Mouse (Mus musculus): Measurements from ENCODE around the gene Bptf.
"Not testable (repeated sequence)": the region's sequence is repeated elsewhere in the genome, so short reads cannot be mapped to it uniquely, and the experiment has no call there.

Gene Bptf

DNA sequence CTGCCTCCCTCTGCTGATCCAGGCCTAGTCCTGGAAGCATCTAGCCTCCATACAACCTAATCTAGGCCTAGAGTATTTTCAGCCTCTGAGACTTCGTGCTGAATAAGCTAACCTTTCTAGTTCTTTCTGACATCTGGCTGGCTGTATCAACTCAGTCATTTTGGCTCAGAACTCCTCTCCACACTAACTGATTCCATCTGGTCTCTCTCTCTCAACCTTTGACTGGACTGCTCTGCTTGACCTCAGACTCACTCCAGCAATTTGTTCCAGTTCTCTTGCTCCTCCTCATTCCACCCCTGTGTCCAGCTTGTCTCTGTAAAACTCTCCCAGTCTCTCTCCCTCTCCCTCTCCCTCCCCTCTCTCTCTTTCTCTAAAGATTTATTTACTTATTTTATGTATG, 115.0 kb downstream of the Bptf start:
- DNase-seq, result no peak

DNA sequence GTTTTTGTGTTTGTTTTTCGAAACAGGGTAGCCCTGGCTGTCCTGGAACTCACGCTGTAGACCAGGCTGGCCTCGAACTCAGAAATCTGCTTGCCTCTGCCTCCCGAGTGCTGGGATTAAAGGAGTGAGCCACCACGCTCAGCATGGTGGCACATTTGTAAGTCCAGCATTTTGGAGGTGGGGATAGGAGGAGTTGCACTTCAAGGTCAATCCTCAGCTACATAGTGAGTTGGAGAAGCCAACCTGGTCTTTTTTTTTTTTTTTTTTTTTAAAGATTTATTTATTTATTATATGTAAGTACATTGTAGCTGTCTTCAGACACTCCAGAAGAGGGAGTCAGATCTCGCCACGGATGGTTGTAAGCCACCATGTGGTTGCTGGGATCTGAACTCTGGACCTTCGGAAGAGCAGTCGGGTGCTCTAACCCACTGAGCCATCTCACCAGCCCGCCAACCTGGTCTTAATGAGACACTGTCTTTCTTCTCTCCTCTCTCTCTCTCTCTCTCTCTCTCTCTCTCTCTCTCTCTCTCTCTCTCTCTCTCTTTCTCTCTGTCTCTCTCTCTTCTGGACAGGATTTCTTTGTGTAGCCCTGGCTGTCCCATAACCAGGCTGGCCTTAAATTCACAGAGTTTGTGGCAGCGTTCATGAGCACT, 116.3 kb downstream of the Bptf start:
- not testable (repeated sequence) for DNase-seq

DNA sequence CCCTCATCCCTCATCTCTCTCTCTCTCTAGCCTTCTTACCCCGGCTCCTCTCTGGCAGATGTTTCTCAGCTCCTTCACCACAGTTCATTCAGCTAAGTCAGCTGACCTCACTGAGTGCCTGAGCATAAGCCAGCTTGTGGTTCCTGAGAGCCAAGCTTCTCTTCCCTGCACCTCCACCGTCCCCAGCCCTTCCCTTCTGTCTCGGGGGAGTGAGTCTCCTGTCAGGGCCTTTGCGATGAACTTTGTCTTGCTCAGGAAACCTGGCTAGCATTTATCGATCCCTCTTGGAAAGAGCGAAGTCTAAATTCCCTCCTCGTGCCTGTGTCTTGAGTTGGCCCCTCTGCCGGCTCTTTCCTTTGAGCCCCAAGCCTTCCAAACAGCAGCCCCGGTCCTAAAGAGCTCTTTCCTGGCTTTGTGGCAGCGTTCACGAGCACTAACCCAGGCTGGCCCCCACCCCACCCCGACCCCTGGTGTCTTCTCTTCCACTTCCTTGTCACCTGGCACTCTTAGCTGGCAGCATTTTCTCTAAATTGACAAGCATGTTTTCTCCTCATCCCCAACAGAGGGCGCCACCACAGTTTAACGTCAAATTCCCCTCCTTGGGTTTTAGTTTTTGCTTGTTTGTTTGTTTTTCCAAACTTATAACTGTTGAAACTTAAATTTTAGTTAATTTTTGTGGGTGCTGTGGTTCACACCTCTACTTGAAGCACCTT, 117.2 kb downstream of the Bptf start:
- DNase-seq, result no peak

DNA sequence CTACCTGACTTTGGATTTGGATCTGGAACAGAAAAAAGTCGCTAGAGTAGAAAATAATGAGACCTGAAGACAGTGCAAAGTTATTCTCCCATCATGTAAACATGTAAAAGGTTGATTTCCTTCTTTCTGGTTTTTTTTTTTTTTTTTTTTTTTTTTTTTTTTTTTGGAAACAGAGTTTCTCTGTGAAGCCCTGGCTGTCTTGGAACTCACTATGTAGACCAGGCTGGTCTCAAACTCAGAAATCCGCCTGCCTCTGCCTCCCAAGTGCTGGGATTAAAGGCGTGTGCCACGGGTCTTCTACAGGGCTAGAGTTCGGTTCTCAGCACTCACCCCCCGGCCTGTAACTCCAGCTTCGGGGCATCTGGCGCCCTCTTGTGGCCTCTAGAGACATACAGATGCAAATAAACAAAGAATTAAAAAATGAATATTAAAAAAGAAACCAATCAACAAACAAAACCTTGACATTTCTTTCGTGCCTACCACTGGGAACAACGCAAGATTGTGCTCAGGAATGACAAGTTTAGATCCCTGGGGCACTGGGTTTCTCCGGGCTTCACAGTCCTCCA, 117.8 kb downstream of the Bptf start:
- DNase-seq, result no peak

DNA sequence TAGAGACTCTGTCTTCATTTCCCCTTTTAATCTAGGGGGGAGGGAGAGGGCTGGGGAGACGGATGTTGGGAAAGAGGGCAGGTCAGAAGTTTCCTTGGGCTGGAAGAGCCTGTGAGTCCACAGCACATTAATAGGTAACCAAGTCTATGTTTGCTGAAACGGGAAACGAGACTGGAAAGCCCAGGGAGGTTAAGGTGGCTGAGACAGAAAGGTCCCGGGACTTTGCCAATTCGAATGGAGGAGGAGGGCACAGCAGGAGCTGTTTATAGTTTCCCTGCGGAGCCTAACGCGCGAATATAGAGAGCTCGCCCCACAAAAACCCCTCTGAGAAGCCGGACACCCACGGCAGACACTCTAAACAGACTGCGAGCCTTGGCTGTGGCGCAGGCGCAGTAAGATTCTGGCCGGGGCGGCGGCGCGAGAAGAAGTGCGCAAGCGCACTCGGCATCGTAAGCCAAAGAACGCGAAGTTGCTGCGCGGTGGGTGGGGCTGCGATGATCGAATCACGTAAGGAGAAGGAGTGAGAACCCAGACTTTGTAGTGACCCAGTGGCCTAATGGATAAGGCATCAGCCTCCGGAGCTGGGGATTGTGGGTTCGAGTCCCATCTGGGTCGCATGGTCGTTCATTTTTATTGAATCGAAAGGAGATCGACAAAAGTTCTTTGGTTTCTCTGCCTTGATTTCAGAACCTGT, 119.5 kb downstream of the Bptf start:
- DNase-seq, result peak; percentile 99

DNA sequence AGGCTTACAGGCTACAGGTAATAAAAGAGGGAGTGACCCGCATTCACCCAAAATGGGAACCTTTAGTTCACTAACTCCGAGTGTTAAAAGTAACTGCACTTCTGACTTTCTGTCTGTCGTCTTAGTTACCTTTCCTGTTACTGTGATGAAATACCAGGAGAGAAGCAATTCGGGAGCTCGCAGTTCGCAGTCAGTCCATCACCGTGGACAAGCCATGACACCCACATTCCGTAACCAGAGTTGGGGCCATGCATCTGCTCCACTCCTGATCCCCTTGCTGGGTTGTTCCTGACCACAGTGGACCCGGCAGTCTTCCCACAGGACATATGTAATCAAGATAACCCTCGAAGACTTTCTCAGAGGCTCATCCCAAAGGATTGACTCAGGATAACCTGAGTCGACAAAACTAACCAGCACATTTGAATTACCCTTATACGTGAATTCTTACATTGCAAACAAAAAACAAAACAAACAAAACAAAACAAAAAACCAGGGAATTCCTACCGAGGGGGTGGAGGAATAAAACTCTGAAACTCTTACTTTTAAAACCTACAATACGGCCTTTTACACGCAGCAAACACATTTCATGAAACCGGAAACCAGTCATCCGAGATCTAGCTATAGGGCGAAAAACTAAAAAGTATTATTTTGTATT, 120.1 kb downstream of the Bptf start:
- no peak for DNase-seq

DNA sequence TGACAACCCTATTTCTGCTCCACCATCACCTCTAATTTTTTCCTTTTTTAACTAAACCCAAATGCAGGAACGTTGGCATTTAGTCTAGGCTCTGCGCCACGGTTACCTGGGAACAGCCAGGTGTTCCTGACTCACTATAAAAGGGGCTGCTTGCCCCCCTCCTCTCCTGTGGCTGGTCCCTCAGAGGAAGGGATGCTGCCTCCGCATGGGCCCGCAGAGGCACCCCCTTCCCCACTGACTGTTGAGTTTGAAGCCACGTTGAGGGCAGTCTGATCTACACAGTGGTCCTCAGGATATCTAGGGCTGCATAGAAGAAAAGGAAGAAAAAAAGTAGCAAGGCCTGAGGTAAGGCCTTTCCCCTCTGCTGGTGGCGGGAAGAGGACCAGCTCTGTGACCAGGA, 120.8 kb downstream of the Bptf start:
- peak; percentile 48 for DNase-seq

DNA sequence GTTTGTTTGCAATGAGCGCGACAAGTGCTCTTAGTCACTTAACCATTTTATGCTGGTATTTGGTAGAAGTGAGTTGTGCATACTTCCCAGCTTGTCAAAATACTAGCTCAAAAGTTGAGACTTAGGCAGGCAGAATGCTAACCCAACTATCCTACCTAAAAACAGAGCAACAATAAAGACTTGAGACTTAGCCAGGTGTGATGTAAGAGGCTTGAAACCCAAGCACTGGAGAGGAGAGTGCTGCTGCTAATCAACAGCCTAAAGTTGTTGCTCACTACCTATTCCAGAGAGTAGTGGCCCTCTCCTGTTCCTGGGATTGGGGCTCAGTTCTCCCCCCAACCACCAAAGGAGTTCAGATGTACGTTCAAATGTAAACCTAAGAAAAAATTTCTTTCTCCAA, 121.5 kb downstream of the Bptf start:
- DNase-seq, result no peak

DNA sequence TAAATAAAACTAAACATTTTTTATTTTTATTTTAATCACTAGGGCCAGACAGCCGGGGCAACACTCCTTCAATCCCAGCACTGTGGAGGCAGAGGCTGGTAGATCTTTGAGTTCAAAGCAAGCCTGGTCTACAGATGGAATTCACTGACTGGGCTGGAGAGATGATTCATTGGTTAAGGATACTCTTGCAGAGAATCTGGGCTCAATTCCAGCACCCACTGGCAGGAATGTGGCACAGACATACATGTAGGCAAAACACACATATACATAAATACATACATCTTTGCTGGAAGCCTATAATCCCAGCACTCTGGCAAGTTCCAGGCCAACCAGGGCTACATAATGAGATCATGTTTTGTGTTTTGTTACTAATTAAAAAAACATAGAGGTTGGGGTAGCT, 126.4 kb downstream of the Bptf start:
- no peak for DNase-seq

DNA sequence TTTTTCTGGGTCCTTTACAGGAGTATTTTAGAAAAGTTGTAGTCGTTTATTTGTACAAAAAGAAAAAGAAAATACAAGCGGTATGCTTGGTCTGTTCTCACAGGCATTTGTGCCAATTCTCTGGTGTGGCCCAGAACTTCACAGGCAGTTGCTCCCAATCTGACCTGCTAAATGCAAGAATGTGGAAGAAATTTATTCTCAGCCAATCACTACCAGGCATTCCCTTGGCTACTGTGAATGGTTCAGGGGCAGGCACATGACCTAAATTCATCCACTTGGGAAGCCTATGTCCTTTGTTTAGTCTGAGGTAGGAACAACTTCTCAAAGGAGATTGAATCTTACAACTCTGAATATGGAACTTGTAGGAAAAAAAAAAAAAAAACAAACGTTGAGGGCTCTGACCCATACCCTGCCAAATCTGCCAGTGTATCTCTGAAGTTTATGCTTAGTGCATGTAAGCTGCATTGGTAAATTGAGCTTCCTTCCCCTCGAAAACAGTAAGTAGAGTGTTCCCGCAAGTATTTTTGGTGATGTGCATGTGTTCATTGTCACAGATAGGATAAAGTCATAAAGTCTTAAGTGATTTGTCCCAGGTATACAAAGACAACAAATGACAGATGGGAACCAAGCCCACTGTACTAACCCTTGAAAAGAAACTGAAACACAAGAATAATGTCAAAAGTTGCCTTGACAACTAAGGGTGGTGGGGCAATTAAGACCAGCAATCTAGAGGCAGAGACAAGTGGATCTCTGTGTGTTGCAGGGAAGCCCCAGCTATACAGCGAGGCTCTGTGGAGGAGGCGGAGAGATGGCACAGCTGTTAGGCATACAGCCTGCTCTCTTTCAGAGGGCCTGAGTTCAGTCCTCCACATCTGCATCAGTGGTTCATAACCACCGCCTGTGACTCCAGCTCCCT, 129.9 kb downstream of the Bptf start:
- DNase-seq, result no peak

DNA sequence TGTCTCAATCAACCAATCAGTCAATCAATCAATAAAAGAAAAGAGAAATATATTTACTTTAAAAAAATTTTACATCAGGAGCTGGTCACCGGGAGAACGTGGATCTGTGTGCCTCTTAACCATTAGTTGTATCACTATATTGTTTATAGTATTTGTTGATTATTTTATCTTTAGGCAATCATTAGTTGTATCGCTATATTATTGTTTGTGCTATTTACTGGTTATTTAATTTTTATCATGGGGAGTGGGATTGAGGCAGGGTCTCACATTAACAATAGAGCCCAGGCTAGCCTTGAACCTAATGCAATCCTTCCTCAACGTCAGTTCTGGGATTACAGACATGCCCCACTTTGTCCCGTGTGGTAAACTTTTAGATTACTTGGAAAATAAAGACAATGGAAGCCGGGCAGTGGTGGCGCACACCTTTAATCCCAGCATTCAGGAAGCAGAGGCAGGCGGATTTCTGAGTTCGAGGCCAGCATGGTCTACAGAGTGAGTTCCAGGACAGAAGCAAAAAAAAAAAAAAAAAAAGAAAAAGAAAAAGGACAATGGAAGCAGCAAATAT, 131.9 kb downstream of the Bptf start:
- DNase-seq, result no peak

DNA sequence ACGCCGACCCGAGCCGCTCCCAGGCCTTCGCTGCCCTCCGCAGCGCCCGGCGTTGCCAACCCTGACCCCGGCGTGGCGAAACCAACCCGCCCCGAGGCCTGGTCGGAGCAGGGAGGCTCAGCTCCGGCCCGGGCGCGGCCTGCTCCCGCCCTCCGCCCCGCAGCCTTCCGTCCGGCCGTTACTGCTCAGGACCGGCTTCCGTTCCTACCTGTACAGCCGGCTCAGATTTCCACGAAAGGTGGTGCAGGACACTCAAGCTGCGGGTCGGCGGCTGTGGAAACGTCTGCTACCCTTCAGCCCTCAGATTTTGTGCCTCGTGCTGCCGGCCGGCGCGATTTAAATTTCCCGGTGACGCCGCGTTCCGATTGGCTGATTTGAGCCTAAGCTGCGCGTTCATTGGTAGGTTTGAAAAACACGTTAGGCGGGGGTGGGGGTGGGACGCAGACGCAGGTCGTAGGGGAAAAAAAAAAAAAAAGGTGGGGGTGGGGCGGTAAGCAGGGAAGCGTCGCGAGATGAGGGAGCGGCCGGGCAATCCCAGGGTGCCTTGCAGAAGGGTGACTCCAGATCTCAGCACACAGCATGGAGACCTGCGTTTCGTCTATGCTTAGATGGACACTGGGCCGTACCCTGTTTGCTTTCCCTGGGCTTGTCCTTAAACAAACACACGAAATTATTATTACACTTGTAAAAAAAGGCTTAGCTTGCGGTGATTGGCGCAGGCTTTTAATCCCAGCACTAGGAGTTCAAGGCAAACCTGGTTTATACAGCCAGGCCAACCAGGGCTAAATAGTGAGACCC, 132.6 kb downstream of the Bptf start, which contains the start of gene Kpna2:
TSS of gene Kpna2 (minus strand) at position 391 of the 798 bp plus-strand sequence.
- DNase-seq, result peak; percentile 89

DNA sequence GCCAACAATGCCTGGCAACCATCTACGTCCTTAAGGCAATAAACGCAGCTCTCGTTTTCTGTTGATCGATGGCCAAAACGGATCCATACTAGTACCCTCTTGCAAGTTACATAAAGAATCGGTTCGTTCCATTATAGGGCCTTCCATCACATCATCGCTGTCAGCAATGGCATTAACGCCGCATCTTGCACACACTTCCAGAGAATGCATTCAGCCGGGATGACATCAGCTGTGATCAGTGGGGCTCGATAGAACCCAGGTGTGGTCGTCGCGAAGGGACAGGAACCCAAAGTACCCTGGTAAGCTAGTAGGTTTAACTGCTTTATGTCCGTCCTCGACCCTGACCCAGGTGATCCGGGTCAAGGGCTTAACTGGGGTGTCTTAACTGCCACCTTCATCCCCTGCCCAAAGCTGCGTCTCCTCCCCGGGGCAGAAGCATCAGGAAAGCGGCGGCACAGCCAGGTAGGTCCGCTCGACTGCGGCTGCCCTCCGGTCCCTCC, 133.2 kb downstream of the Bptf start:
- peak; percentile 49 for DNase-seq

DNA sequence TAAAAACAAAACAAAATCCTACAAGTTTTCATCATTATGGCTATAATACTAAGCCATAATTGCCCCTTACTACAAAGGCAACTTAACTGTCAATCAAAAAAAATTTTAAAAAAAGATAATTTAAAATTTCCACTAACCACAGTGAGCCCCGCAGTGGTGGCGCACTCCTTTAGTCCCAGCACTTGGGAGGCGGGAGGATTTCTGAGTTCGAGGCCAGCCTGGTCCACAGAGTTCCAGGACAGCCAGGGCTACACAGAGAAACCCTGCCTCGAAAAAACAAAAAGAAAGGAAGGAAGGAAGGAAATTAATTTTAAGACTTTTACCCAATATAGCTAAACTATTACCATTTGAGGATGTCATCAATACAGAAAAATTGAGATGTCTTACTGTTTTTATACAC, 134.0 kb downstream of the Bptf start:
- DNase-seq, result no peak

DNA sequence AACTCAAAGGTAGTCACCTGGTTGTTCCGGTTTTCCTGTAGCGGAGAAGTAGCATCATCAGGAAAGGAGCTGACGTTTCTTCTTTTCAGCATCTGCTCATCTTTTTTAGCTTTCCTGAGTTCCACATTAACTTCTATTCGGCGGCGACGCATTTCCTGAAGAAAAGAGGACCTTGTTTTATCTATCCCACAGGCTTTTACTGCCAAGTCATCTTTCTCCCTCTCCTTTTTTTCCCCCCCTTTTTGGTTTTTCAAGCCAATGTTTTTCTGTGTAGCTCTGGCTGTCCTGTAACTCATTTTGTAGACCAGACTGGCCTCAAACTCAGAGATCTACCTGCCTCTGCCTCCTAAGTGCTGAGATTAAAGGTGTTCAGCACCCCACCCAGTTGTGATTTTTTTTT, 135.4 kb downstream of the Bptf start:
- not testable (repeated sequence) for DNase-seq

DNA sequence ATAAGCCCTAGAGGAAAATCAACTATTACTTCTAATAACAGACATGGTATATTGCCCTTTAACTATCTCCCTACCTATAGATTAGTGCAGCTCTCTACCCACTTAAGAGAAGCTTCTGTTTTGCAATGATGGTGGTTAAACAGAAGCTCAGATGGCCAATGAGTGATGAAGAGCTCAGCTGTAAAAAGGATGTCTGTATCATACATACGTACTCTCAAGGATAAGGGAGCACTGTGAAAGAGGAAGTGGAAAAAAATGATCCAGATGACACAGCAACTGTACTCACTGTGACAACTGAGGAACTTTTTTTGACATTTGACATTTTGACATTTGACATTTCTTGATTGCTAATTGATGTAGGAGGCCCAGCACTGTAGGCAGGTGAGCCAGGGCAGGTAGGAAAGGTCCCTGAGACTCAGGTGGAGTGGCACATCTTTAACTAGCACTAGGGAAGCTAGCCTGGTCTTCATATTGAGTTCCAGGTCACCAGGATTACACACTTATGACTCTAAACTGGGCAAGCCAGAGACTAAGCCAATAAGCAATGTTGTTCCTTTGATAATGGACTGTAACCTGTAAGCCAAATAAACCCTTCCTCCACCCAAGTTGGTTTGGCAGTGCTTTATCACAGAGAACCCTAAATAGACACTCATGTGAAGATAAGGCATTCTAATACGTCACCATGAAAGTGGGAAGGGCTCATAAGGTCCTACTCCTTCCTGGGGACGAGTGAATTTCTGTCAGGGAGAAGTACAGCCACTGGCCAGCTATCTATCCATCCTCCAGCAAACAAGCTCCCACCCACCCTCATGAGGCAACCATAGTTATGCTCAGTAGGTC, 137.5 kb downstream of the Bptf start:
- DNase-seq, result no peak

DNA sequence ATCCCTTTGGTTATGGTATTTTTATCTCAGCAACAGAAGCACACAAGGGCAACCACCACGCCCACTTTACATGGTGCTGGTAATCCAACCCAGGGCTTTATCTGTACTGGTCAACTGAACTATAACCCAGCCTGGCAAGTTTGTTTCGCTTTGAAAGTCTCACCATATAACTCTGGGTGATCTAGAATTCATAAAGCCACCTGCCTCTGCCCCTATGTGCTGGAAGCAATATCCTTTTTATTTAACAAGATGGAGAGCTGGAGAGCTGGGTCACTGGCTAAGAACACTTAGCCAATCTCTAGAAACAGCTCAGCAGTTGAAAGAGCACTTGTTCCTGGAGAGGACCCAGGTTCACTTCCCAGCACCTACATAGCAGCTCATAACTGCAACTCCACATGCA, 144.5 kb downstream of the Bptf start:
- no peak for DNase-seq

DNA sequence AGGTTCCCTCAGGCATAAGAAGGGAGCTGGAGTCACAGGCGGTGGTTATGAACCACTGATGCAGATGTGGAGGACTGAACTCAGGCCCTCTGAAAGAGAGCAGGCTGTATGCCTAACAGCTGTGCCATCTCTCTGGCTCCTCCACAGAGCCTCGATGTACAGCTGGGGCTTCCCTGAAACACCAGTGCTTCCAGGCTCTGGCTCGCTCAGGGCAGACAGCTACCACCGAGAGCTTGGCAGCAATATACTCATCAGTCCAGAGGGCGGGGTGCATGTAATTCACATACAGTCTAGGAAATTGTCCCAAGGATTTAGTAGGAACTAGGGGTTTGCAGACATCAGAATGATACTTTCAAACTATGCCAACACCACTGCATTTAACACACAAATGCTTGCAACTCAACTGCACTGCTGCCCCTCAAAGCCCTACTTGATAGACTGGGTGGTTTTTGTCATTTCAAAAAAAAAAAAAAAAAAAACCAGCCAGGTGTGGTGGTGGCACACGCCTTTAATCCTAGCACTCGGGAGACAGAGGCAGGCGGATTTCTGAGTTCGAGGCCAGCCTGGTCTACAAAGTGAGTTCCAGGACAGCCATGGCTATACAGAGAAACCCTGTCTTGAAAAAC, 145.8 kb downstream of the Bptf start:
- not testable (repeated sequence) for DNase-seq

Data from cerebellum, adult 9-11 months (tissue).